Mouse (Mus musculus) pancreas, adult 10 weeks (tissue): Measurements from ENCODE around the gene Olfr979. TPM values are rescaled to one million over a fixed set of nuclear protein-coding genes. Genes with fewer than 3 reads are reported as not detected.

Experiments used
- polyA plus RNA-seq: library from polyadenylated mRNA; stranded (reverse); fragments of 350-450 nt; fragmentation: Illumina TruSeq; extraction: RNeasy Lipid Tissue Mini Kit (QIAGEN cat#74804); gene quantifications from one replicate; pipeline ENCODE4 v1.2.3, GENCODE M21; 2015; ENCODE audit warnings: low read depth, low replicate concordance; ENCODE audit not compliant: insufficient read depth

Gene Olfr979
- polyA plus RNA-seq: not detected

GRCm38 (mm10) chr9:40003365-40003764, at the start of gene Olfr979:
Gene Olfr979 (minus strand): TSS chr9:40003465.

GRCm38 (mm10) chr9:40021164-40021563, 17.9 kb upstream of the Olfr979 start, which contains the start of gene Olfr981:
Gene Olfr981 (plus strand): TSS chr9:40021464.

GRCm38 (mm10) chr9:40009482-40009881, 6.2 kb upstream of the Olfr979 start, which contains the start of gene Olfr980:
Gene Olfr980 (minus strand): TSS chr9:40009582.

GRCm38 (mm10) chr9:39991813-39992212, 11.5 kb downstream of the Olfr979 start, which contains the start of gene Olfr978:
Gene Olfr978 (plus strand): TSS chr9:39992113.

GRCm38 (mm10) chr9:39961033-39961432, 42.2 kb downstream of the Olfr979 start, which contains the start of gene Olfr976:
Gene Olfr976 (minus strand): TSS chr9:39961133.

GRCm38 (mm10) chr9:39951946-39952345, 51.3 kb downstream of the Olfr979 start, which contains the start of gene Olfr975:
Gene Olfr975 (minus strand): TSS chr9:39952046.

Other genes with a start within 250 kb of the Olfr979 start
- gene Olfr968, start 220.2 kb downstream of the Olfr979 start, polyA plus RNA-seq: not detected
- gene Olfr969, start 212.5 kb downstream of the Olfr979 start, polyA plus RNA-seq: not detected
- not detected for gene Olfr970, start 194.6 kb downstream of the Olfr979 start, polyA plus RNA-seq
- gene Olfr971, start 166.6 kb downstream of the Olfr979 start, polyA plus RNA-seq: not detected
- not detected for gene Olfr972, start 137.0 kb downstream of the Olfr979 start, polyA plus RNA-seq
- gene Olfr229, start 96.1 kb downstream of the Olfr979 start, polyA plus RNA-seq: not detected
- not detected for gene Olfr974, start 66.0 kb downstream of the Olfr979 start, polyA plus RNA-seq
- not detected for gene Olfr975, start 51.4 kb downstream of the Olfr979 start, polyA plus RNA-seq
- gene Olfr976, start 42.3 kb downstream of the Olfr979 start, polyA plus RNA-seq: not detected
- gene Olfr978, start 11.4 kb downstream of the Olfr979 start, polyA plus RNA-seq: not detected
- gene Olfr980, start 6.1 kb upstream of the Olfr979 start, polyA plus RNA-seq: not detected
- not detected for gene Olfr981, start 18.0 kb upstream of the Olfr979 start, polyA plus RNA-seq
- gene Olfr982, start 70.4 kb upstream of the Olfr979 start, polyA plus RNA-seq: not detected
- gene Olfr983, start 90.1 kb upstream of the Olfr979 start, polyA plus RNA-seq: not detected
- gene Olfr984, start 110.7 kb upstream of the Olfr979 start, polyA plus RNA-seq: not detected
- gene Olfr985, start 126.7 kb upstream of the Olfr979 start, polyA plus RNA-seq: not detected
- not detected for gene Tmem225, start 144.7 kb upstream of the Olfr979 start, polyA plus RNA-seq
- gene Olfr986, start 177.5 kb upstream of the Olfr979 start, polyA plus RNA-seq: not detected
- 1.3 TPM for gene Zfp202, start 188.9 kb upstream of the Olfr979 start, polyA plus RNA-seq